Mouse (Mus musculus) layer of hippocampus, postnatal 14 days (tissue): ENCODE measurements at regions not wholly inside any gene's neighbourhood (a gene's known extent, or its start where the extent isn't known, plus 50 kb on each side); places are given as distances from the start of the nearest gene placed in this dataset.

Source experiments
- DNase-seq, 2 experiments: peaks; one replicate each; pipeline ENCODE4 v3.0.0; 2021 to 2022; ENCODE audit warnings: low spot score in 2 of 2, mixed read lengths in 1 of 2

GRCm38 (mm10) chr2:114966111-114966510 is 311.3 kb upstream of the Dph6 start:
- no peak for DNase-seq

- no peak for DNase-seq
Measured at GRCm38 (mm10) chr2:114968651-114969050, 313.9 kb upstream of the Dph6 start.

- DNase-seq: no peak
Measured at GRCm38 (mm10) chr2:114993419-114993818, 338.7 kb upstream of the Dph6 start.

GRCm38 (mm10) chr2:114993882-114994281 is 339.1 kb upstream of the Dph6 start:
- no peak for DNase-seq

- DNase-seq: no peak
Measured at GRCm38 (mm10) chr2:114994691-114995347, 340.1 kb upstream of the Dph6 start.

GRCm38 (mm10) chr2:115013916-115014315 is 359.2 kb upstream of the Dph6 start:
- no peak for DNase-seq

GRCm38 (mm10) chr2:115026777-115027176 is 372.0 kb upstream of the Dph6 start:
- DNase-seq: no peak

GRCm38 (mm10) chr2:115031134-115031533 is 376.4 kb upstream of the Dph6 start:
- no peak for DNase-seq

GRCm38 (mm10) chr2:115036205-115036604 is 381.4 kb upstream of the Dph6 start:
- DNase-seq: peak in 1 of 2 experiments; percentile 64

- DNase-seq: no peak
Measured at GRCm38 (mm10) chr2:115042299-115042785, 387.6 kb upstream of the Dph6 start.

- peak in 1 of 2 experiments; percentile 30 for DNase-seq
Measured at GRCm38 (mm10) chr2:115056327-115057070, 401.7 kb upstream of the Dph6 start.

- DNase-seq: no peak
Measured at GRCm38 (mm10) chr2:115057200-115057599, 402.4 kb upstream of the Dph6 start.

- DNase-seq: no peak
Measured at GRCm38 (mm10) chr2:115067489-115068163, 412.9 kb upstream of the Dph6 start.

GRCm38 (mm10) chr2:115069704-115070103 is 414.9 kb upstream of the Dph6 start:
- DNase-seq: no peak

GRCm38 (mm10) chr2:115070123-115070522 is 415.4 kb upstream of the Dph6 start:
- DNase-seq: no peak

- DNase-seq: peak in 1 of 2 experiments; percentile 54
Measured at GRCm38 (mm10) chr2:115070666-115071065, 415.9 kb upstream of the Dph6 start.

GRCm38 (mm10) chr2:115081563-115082291 is 427.0 kb upstream of the Dph6 start:
- no peak for DNase-seq

- no peak for DNase-seq
Measured at GRCm38 (mm10) chr2:115082292-115082809, 427.6 kb upstream of the Dph6 start.

GRCm38 (mm10) chr2:115088421-115089120 is 433.8 kb upstream of the Dph6 start:
- DNase-seq: no peak

GRCm38 (mm10) chr2:115090430-115091175 is 435.8 kb upstream of the Dph6 start:
- DNase-seq: no peak
